Mouse (Mus musculus): ENCODE measurements around the gene Rfx7. TPM values are rescaled to one million over a fixed set of nuclear protein-coding genes. Genes with fewer than 3 reads are reported as not detected.
"Not testable (repeated sequence)": the region's sequence is repeated elsewhere in the genome, so short reads cannot be mapped to it uniquely, and the experiment has no call there.

Gene Rfx7
- total and polyA plus RNA-seq, 3 experiments: 29.2 to 145 (median 31.4) TPM

- no peak for TF ChIP-seq GATA2 (IDR thresholded peaks at IDR 0.05; ENCODE audit: borderline replicate concordance, low read depth, low read length)
- no peak for TF ChIP-seq CTCF (IDR thresholded peaks at IDR 0.05; ENCODE audit: low read depth, low read length)
- peak; percentile 18; the same call in 1 of the 2 replicates for TF ChIP-seq TAL1 (conservative IDR thresholded peaks at IDR 0.05; ENCODE audit: low read depth, low read length)
- no peak for TF ChIP-seq GATA1 (IDR thresholded peaks at IDR 0.05; ENCODE audit: borderline replicate concordance, low read length)
- no peak for TF ChIP-seq POLR2AphosphoS5 (IDR thresholded peaks at IDR 0.05; ENCODE audit: insufficient replicate concordance, low read depth, low read length)
- H3K9me3 ChIP-seq (replicated peaks): no peaks in the 10 kb centered on the region
- no peak overlapping the region for H3K4me3 ChIP-seq (ENCODE audit: low read depth, low read length)
- peaks cover 21% of the 10 kb centered on the region for H3K36me3 ChIP-seq (replicated peaks)
- H3K4me1 ChIP-seq (ENCODE audit: insufficient read depth, low read depth, low read length): peaks cover 13% of the 10 kb centered on the region
- ATAC-seq (ENCODE audit: extremely low read depth, insufficient number of reproducible peaks, low FRiP score, poor library complexity, severe bottlenecking): no peak
- H3K27me3 ChIP-seq (ENCODE audit: insufficient read depth, low read length): no peaks in the 10 kb centered on the region
- no peak for DNase-seq (ENCODE audit: low spot score)
Observed at GRCm38 (mm10) chr9:72563277-72563676, 31.2 kb downstream of the Rfx7 start.

- Histone ChIP-seq H3K4me3 (ENCODE audit: low read depth, low read length) (no peak overlapping the region), H3K36me3 (replicated peaks) (peaks cover 19% of the 10 kb centered on the region), H3K9me3 (replicated peaks) (no peaks in the 10 kb centered on the region), H3K4me1 (ENCODE audit: insufficient read depth, low read depth, low read length) (peaks cover 8% of the 10 kb centered on the region), H3K27me3 (ENCODE audit: insufficient read depth, low read length) (no peaks in the 10 kb centered on the region)
- TF ChIP-seq POLR2AphosphoS5 (IDR thresholded peaks at IDR 0.05; ENCODE audit: insufficient replicate concordance, low read depth, low read length) (no peak), GATA2 (IDR thresholded peaks at IDR 0.05; ENCODE audit: borderline replicate concordance, low read depth, low read length) (no peak), TAL1 (conservative IDR thresholded peaks at IDR 0.05; ENCODE audit: low read depth, low read length) (no peak), GATA1 (IDR thresholded peaks at IDR 0.05; ENCODE audit: borderline replicate concordance, low read length) (no peak), CTCF (IDR thresholded peaks at IDR 0.05; ENCODE audit: low read depth, low read length) (no peak)
- ATAC-seq (ENCODE audit: extremely low read depth, insufficient number of reproducible peaks, low FRiP score, poor library complexity, severe bottlenecking): no peak
- DNase-seq (ENCODE audit: low spot score): no peak
Observed at GRCm38 (mm10) chr9:72567116-72567515, 35.1 kb downstream of the Rfx7 start.

- H3K27me3 ChIP-seq (ENCODE audit: insufficient read depth, low read length): no peaks in the 10 kb centered on the region
- TF ChIP-seq TAL1 (conservative IDR thresholded peaks at IDR 0.05; ENCODE audit: low read depth, low read length) (no peak), CTCF (IDR thresholded peaks at IDR 0.05; ENCODE audit: low read depth, low read length) (no peak), GATA1 (IDR thresholded peaks at IDR 0.05; ENCODE audit: borderline replicate concordance, low read length) (no peak), POLR2AphosphoS5 (IDR thresholded peaks at IDR 0.05; ENCODE audit: insufficient replicate concordance, low read depth, low read length) (no peak), GATA2 (IDR thresholded peaks at IDR 0.05; ENCODE audit: borderline replicate concordance, low read depth, low read length) (no peak)
- DNase-seq (ENCODE audit: low spot score) (peak; percentile 5), ATAC-seq (ENCODE audit: extremely low read depth, insufficient number of reproducible peaks, low FRiP score, poor library complexity, severe bottlenecking) (peak; percentile 49; the same call in 1 of the 2 replicates)
- H3K9me3 ChIP-seq (replicated peaks): no peaks in the 10 kb centered on the region
- H3K4me3 ChIP-seq (ENCODE audit: low read depth, low read length): no peak overlapping the region
- peaks cover 8% of the 10 kb centered on the region for H3K4me1 ChIP-seq (ENCODE audit: insufficient read depth, low read depth, low read length)
- peaks cover 21% of the 10 kb centered on the region for H3K36me3 ChIP-seq (replicated peaks)
Observed at GRCm38 (mm10) chr9:72580216-72580615, 48.2 kb downstream of the Rfx7 start.

- H3K36me3 ChIP-seq (replicated peaks): peaks cover 21% of the 10 kb centered on the region
- peaks cover 6% of the 10 kb centered on the region for H3K4me1 ChIP-seq (ENCODE audit: insufficient read depth, low read depth, low read length)
- H3K4me3 ChIP-seq (ENCODE audit: low read depth, low read length): no peak overlapping the region
- ATAC-seq (ENCODE audit: extremely low read depth, insufficient number of reproducible peaks, low FRiP score, poor library complexity, severe bottlenecking) (no peak), DNase-seq (ENCODE audit: low spot score) (no peak)
- H3K27me3 ChIP-seq (ENCODE audit: insufficient read depth, low read length): no peaks in the 10 kb centered on the region
- TF ChIP-seq CTCF (IDR thresholded peaks at IDR 0.05; ENCODE audit: low read depth, low read length) (no peak), TAL1 (conservative IDR thresholded peaks at IDR 0.05; ENCODE audit: low read depth, low read length) (no peak), POLR2AphosphoS5 (IDR thresholded peaks at IDR 0.05; ENCODE audit: insufficient replicate concordance, low read depth, low read length) (no peak), GATA1 (IDR thresholded peaks at IDR 0.05; ENCODE audit: borderline replicate concordance, low read length) (no peak), GATA2 (IDR thresholded peaks at IDR 0.05; ENCODE audit: borderline replicate concordance, low read depth, low read length) (no peak)
- no peaks in the 10 kb centered on the region for H3K9me3 ChIP-seq (replicated peaks)
Observed at GRCm38 (mm10) chr9:72590861-72591260, 58.8 kb downstream of the Rfx7 start.

- no peak for ATAC-seq (ENCODE audit: extremely low read depth, insufficient number of reproducible peaks, low FRiP score, poor library complexity, severe bottlenecking)
- Histone ChIP-seq H3K4me3 (ENCODE audit: low read depth, low read length) (no peak overlapping the region), H3K36me3 (replicated peaks) (peaks cover 24% of the 10 kb centered on the region), H3K4me1 (ENCODE audit: insufficient read depth, low read depth, low read length) (peaks cover 6% of the 10 kb centered on the region), H3K9me3 (replicated peaks) (no peaks in the 10 kb centered on the region), H3K27me3 (ENCODE audit: insufficient read depth, low read length) (no peaks in the 10 kb centered on the region)
- DNase-seq (ENCODE audit: low spot score): peak; percentile 19
- TF ChIP-seq TAL1 (conservative IDR thresholded peaks at IDR 0.05; ENCODE audit: low read depth, low read length) (no peak), GATA2 (IDR thresholded peaks at IDR 0.05; ENCODE audit: borderline replicate concordance, low read depth, low read length) (no peak), GATA1 (IDR thresholded peaks at IDR 0.05; ENCODE audit: borderline replicate concordance, low read length) (no peak)
Observed at GRCm38 (mm10) chr9:72592016-72592415, 60.0 kb downstream of the Rfx7 start.

- peaks cover 33% of the 10 kb centered on the region for H3K36me3 ChIP-seq (replicated peaks)
- not testable (repeated sequence) for H3K9me3 ChIP-seq (replicated peaks); ATAC-seq (ENCODE audit: extremely low read depth, insufficient number of reproducible peaks, low FRiP score, poor library complexity, severe bottlenecking); DNase-seq (ENCODE audit: low spot score); H3K4me1 ChIP-seq (ENCODE audit: insufficient read depth, low read depth, low read length); H3K4me3 ChIP-seq (ENCODE audit: low read depth, low read length); H3K27me3 ChIP-seq (ENCODE audit: insufficient read depth, low read length)
Observed at GRCm38 (mm10) chr9:72594656-72595055, 62.6 kb downstream of the Rfx7 start.

GRCm38 (mm10) chr9:72600142-72600541 is 68.1 kb downstream of the Rfx7 start:
- ATAC-seq (ENCODE audit: extremely low read depth, insufficient number of reproducible peaks, low FRiP score, poor library complexity, severe bottlenecking) (no peak), DNase-seq (ENCODE audit: low spot score) (no peak)
- no peaks in the 10 kb centered on the region for H3K27me3 ChIP-seq (ENCODE audit: insufficient read depth, low read length)
- H3K9me3 ChIP-seq (replicated peaks): no peaks in the 10 kb centered on the region
- H3K4me1 ChIP-seq (ENCODE audit: insufficient read depth, low read depth, low read length): no peaks in the 10 kb centered on the region
- H3K4me3 ChIP-seq (ENCODE audit: low read depth, low read length): no peak overlapping the region
- peaks cover 43% of the 10 kb centered on the region for H3K36me3 ChIP-seq (replicated peaks)
- TF ChIP-seq TAL1 (conservative IDR thresholded peaks at IDR 0.05; ENCODE audit: low read depth, low read length) (no peak), CTCF (IDR thresholded peaks at IDR 0.05; ENCODE audit: low read depth, low read length) (no peak), GATA1 (IDR thresholded peaks at IDR 0.05; ENCODE audit: borderline replicate concordance, low read length) (no peak), POLR2AphosphoS5 (IDR thresholded peaks at IDR 0.05; ENCODE audit: insufficient replicate concordance, low read depth, low read length) (no peak), GATA2 (IDR thresholded peaks at IDR 0.05; ENCODE audit: borderline replicate concordance, low read depth, low read length) (no peak)

Data from G1E (cell line).